Mouse (Mus musculus) erythroblast, adult 5-6 weeks (primary cell): ENCODE measurements around the gene Olfr190. TPM values are rescaled to one million over a fixed set of nuclear protein-coding genes. Genes with fewer than 3 reads are reported as not detected.
"Not testable (repeated sequence)": the region's sequence is repeated elsewhere in the genome, so short reads cannot be mapped to it uniquely, and the experiment has no call there.

Source experiments
- ATAC-seq: replicated peaks from 2 replicates; pipeline ENCODE4 v1.8.0; 2016; ENCODE audit warnings: moderate number of reproducible peaks, mild to moderate bottlenecking, moderate TSS enrichment, inconsistent platforms; ENCODE audit not compliant: poor library complexity, low FRiP score, severe bottlenecking
- total RNA-seq, 2 experiments: library from RNA; stranded (forward) in 1 of 2; stranded (reverse) in 1 of 2; fragments of 150-400 nt in 1 of 2; fragments of 200-764, 138-1000 nt in 1 of 2; gene quantifications; 2 replicates each; pipeline versions ENCODE4 v1.2.3 to v1.2.4; 2015 to 2017; ENCODE audit warnings: low replicate concordance in 2 of 2

The Olfr190 gene
- total RNA-seq (2015; ENCODE audit: low replicate concordance) (not detected in 2 replicates), total RNA-seq (2017; ENCODE audit: low replicate concordance) (under 0.01 TPM in 1 of 2 replicates, not detected in the other)

DNA sequence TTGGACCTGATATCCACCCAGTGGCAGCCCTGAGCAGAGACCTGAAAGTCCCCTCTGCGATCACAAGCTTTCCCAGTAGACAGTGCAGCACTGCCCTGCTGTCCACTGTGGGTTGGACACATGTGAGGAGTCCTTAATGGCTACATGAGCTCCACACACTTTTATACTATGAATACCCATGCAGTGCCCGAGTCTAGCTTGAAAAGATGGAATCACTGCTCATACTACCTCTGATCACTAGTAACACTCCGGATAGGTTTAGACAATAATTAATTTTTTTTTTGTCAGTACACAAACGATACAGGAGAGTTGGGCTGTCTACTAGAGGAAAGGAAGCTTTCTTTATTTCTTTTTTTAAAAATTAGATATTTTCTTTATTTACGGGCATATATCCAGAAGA lies at the start of gene Olfr190:
Gene Olfr190 (minus strand): TSS at position 101 of the 400 bp plus-strand sequence.
- no peak for ATAC-seq

GRCm38 (mm10) chr16:59120969-59121368 lies 43.2 kb upstream of the Olfr190 start, which contains the start of gene Olfr194:
Gene Olfr194, minus strand, starts transcription at chr16:59121069.
- no peak for ATAC-seq

DNA sequence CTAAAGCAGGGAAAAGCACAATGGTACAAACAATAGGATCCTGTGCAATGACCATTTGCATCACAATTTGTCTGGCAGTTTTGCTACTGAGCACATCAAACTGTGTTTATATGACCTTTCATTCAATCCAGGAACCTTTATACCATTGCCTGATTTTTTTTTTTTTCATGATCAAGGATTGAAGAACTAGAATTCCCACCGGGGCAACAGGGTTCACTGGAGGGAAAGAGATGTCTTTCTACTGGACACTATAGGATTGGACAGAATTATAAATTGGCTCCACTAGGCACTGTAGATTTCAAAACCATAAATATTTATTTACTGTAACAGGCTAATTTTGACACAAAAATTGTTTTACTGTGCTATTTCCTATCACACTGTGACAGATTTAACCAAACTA lies 34.0 kb upstream of the Olfr190 start, which contains the start of gene Olfr193:
Gene Olfr193 (minus strand): TSS at position 101 of the 400 bp plus-strand sequence.
- no peak for ATAC-seq

DNA sequence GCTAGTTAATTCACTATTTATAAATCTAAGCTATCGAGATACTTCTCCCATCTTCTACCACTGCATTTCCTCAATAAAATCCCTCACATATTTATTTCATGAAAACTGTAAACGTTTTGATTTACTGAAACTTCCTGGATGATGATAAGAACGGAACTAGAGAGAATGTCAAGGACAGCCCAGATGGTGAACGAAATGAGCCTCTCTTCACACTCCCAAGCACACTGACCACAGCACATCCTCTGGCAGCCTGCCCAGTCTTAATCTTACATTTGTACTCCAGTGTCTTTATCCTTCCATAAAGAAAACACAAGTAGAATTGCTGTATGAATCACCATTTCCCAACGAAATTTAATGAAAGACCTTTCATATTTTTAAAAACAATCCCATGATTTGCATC lies 30.7 kb upstream of the Olfr190 start:
- ATAC-seq: not testable (repeated sequence)

DNA sequence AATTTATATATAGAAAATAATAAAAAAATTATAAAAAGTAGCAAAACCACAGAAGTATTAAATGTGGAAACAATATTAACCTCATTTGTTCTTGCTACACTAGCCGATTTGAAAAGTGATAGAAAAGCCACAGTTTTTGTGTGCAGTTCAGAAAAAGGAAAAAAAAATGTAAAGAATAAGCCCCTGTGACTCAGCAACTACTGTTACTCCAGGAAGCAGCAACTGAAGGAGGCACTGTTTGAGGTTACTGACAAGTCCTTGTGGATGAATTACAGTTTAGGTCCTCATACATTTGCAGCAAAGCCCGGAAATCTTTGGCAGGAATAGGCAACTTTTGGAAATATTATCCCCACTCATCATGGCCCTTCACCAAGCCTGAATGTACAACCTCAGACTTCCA lies 27.5 kb upstream of the Olfr190 start:
- ATAC-seq: no peak

- ATAC-seq: not testable (repeated sequence)
Measured at GRCm38 (mm10) chr16:59089722-59090121, 11.9 kb upstream of the Olfr190 start, which contains the start of gene Olfr191. Gene Olfr191, minus strand, starts transcription at chr16:59089822.

- not testable (repeated sequence) for ATAC-seq
Measured at GRCm38 (mm10) chr16:59081113-59081512, 3.3 kb upstream of the Olfr190 start.

GRCm38 (mm10) chr16:59073520-59073919 lies 4.3 kb downstream of the Olfr190 start:
- ATAC-seq: no peak

GRCm38 (mm10) chr16:59071755-59072154 lies 6.0 kb downstream of the Olfr190 start:
- ATAC-seq: no peak

- ATAC-seq: not testable (repeated sequence)
Measured at GRCm38 (mm10) chr16:59062411-59062810, 15.4 kb downstream of the Olfr190 start.

DNA sequence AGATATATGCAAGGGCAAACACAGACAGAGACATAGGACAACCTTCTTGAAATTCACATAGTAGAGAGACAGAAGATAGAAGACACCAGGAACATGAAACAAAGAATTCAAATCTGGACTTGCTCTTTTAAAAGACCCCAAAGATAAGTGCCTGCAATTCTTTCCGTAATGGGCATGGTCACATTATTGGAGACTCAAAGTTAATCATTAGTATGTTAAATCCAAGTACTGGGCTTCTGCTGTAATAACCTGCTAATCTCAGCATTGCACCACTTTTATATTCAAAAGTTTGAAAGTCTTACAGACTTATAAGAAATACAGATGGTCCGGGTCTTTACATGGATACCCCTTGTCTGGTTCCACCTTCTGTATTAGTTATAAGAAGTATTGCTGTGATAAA lies 28.5 kb downstream of the Olfr190 start:
- not testable (repeated sequence) for ATAC-seq

DNA sequence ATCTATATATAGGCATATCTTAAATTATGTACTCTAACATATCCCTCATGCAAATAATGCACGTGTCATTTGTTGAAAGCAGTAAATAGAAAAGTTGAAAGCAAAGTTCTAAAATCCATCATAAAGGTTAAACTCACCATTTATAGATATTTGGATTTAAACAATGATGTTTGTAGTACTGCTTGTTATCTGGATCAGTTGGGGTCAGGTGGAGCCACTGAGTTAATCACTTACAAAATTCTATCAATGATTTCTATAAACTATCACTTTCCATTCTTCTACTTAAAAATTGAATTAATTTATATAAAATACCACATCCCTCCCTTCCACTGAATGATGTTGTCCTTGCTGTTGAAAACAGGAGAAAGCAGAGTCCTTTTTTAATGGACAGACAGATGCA lies 28.9 kb downstream of the Olfr190 start:
- no peak for ATAC-seq

DNA sequence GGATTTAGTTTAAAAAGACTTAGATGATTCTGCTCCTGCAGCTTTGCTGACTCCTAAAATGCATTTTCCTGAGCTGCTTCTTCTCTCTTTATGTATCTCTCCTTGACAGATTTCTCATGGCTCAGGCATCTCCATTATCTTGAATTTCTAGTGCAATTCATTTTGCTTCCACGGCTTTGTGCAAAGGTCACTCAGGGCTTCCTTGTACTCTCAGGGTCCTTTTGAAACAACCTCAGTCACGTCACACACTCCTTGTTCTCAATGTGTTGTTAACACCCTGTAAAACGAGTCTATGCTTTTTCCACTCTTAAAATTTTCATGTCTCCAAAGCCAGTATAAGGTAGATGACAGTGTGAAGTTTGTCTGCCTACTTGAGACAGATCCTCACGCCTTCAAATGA lies 30.2 kb downstream of the Olfr190 start:
- ATAC-seq: no peak

DNA sequence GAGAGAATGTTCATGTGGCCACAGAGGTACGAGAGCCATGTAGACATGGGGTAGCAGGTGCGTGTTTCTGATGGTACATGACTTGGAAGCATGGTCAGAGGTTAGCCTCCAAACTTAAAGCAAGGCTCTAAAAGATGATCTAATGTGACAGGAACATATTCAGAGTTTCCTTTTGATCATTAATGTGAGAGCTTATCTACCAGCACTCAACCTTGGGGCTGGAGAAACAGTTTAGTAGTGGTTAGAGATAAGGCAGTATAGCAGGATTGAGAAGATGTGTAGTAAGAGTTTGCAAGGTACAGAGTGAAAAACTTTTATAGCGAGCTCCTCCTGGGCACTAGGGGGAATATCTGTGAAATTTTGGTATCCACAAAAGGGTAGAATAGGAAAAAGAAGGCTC lies 32.0 kb downstream of the Olfr190 start:
- ATAC-seq: no peak

DNA sequence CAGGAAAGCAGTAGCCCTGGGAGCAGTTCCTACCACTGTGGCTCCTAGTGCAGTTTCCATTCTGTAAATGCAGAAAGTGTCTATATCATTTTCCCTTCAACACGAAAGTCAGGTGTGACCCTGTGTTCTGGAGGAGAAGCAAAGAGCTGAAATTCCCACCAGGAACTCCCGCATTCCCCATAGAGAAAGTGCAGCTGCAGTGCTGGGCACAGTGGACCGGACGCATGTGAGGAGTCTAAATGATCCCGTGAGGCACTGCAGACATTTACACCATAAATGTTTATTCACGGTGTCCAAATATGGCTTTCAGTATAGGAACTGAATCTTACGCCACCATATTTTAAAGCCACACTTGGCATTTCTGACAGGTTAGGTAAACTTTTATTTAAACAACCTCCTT lies 38.1 kb downstream of the Olfr190 start, which contains the start of gene Olfr187:
Gene Olfr187 (minus strand): TSS at position 58 of the 400 bp plus-strand sequence.
- no peak for ATAC-seq

DNA sequence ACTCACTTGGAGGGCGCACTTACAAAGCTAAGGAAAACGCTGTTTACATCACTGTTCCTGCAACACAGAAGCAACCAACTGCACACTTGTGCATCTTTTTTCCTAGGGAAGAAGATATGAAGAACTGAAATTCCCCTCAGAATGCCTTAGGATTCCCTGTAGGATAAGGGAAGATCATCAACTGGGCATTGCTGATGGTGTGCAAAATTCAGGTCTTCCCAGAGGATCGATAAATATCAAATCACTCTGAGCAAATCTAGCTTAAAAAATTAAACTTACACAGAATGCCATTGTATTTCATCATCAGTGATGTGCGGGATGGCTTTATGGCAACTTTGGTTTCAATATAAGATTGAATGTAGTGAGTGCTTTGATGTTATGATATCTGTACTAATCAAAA lies 47.6 kb downstream of the Olfr190 start, which contains the start of gene Olfr186:
Gene Olfr186 (minus strand): TSS at position 101 of the 400 bp plus-strand sequence.
- no peak for ATAC-seq

Other genes starting within 250 kb of the Olfr190 start
- not detected in 2 replicates for gene Olfr177, start 203.2 kb downstream of the Olfr190 start, total RNA-seq (2015; ENCODE audit: low replicate concordance)
- gene Olfr177, start 203.2 kb downstream of the Olfr190 start, total RNA-seq (2017; ENCODE audit: low replicate concordance): not detected in 2 replicates
- not detected in 2 replicates for gene Olfr178, start 185.9 kb downstream of the Olfr190 start, total RNA-seq (2015; ENCODE audit: low replicate concordance)
- gene Olfr178, start 185.9 kb downstream of the Olfr190 start, total RNA-seq (2017; ENCODE audit: low replicate concordance): not detected in 2 replicates
- gene Olfr181, start 149.2 kb downstream of the Olfr190 start, total RNA-seq (2015; ENCODE audit: low replicate concordance): not detected in 2 replicates
- not detected in 2 replicates for gene Olfr181, start 149.2 kb downstream of the Olfr190 start, total RNA-seq (2017; ENCODE audit: low replicate concordance)
- not detected in 2 replicates for gene Olfr180, start 148.6 kb downstream of the Olfr190 start, total RNA-seq (2015; ENCODE audit: low replicate concordance)
- gene Olfr180, start 148.6 kb downstream of the Olfr190 start, total RNA-seq (2017; ENCODE audit: low replicate concordance): not detected in 2 replicates
- not detected in 2 replicates for gene Olfr183, start 82.6 kb downstream of the Olfr190 start, total RNA-seq (2015; ENCODE audit: low replicate concordance)
- not detected in 2 replicates for gene Olfr183, start 82.6 kb downstream of the Olfr190 start, total RNA-seq (2017; ENCODE audit: low replicate concordance)
- gene Olfr186, start 47.7 kb downstream of the Olfr190 start, total RNA-seq (2015; ENCODE audit: low replicate concordance): not detected in 2 replicates
- not detected in 2 replicates for gene Olfr186, start 47.7 kb downstream of the Olfr190 start, total RNA-seq (2017; ENCODE audit: low replicate concordance)
- not detected in 2 replicates for gene Olfr187, start 38.2 kb downstream of the Olfr190 start, total RNA-seq (2015; ENCODE audit: low replicate concordance)
- gene Olfr187, start 38.2 kb downstream of the Olfr190 start, total RNA-seq (2017; ENCODE audit: low replicate concordance): not detected in 2 replicates
- not detected in 2 replicates for gene Olfr191, start 11.8 kb upstream of the Olfr190 start, total RNA-seq (2015; ENCODE audit: low replicate concordance)
- gene Olfr191, start 11.8 kb upstream of the Olfr190 start, total RNA-seq (2017; ENCODE audit: low replicate concordance): not detected in 2 replicates
- gene Olfr193, start 33.9 kb upstream of the Olfr190 start, total RNA-seq (2015; ENCODE audit: low replicate concordance): not detected in 2 replicates
- gene Olfr193, start 33.9 kb upstream of the Olfr190 start, total RNA-seq (2017; ENCODE audit: low replicate concordance): not detected in 2 replicates
- gene Olfr194, start 43.1 kb upstream of the Olfr190 start, total RNA-seq (2015; ENCODE audit: low replicate concordance): not detected in 2 replicates
- not detected in 2 replicates for gene Olfr194, start 43.1 kb upstream of the Olfr190 start, total RNA-seq (2017; ENCODE audit: low replicate concordance)
- gene Olfr195, start 69.0 kb upstream of the Olfr190 start, total RNA-seq (2015; ENCODE audit: low replicate concordance): not detected in 2 replicates
- gene Olfr195, start 69.0 kb upstream of the Olfr190 start, total RNA-seq (2017; ENCODE audit: low replicate concordance): not detected in 2 replicates
- gene Olfr196, start 92.4 kb upstream of the Olfr190 start, total RNA-seq (2015; ENCODE audit: low replicate concordance): not detected in 2 replicates
- 0.28 TPM in 1 of 2 replicates, not detected in the other for gene Olfr196, start 92.4 kb upstream of the Olfr190 start, total RNA-seq (2017; ENCODE audit: low replicate concordance)
- gene Olfr198, start 125.5 kb upstream of the Olfr190 start, total RNA-seq (2015; ENCODE audit: low replicate concordance): not detected in 2 replicates
- gene Olfr198, start 125.5 kb upstream of the Olfr190 start, total RNA-seq (2017; ENCODE audit: low replicate concordance): not detected in 2 replicates
- gene Olfr199, start 141.8 kb upstream of the Olfr190 start, total RNA-seq (2015; ENCODE audit: low replicate concordance): not detected in 2 replicates
- not detected in 2 replicates for gene Olfr199, start 141.8 kb upstream of the Olfr190 start, total RNA-seq (2017; ENCODE audit: low replicate concordance)
- not detected in 2 replicates for gene Olfr201, start 194.6 kb upstream of the Olfr190 start, total RNA-seq (2015; ENCODE audit: low replicate concordance)
- gene Olfr201, start 194.6 kb upstream of the Olfr190 start, total RNA-seq (2017; ENCODE audit: low replicate concordance): not detected in 2 replicates
- not detected in 2 replicates for gene Olfr202, start 208.8 kb upstream of the Olfr190 start, total RNA-seq (2015; ENCODE audit: low replicate concordance)
- gene Olfr202, start 208.8 kb upstream of the Olfr190 start, total RNA-seq (2017; ENCODE audit: low replicate concordance): not detected in 2 replicates
- not detected in 2 replicates for gene Olfr203, start 220.9 kb upstream of the Olfr190 start, total RNA-seq (2015; ENCODE audit: low replicate concordance)
- not detected in 2 replicates for gene Olfr203, start 220.9 kb upstream of the Olfr190 start, total RNA-seq (2017; ENCODE audit: low replicate concordance)
- gene Olfr204, start 240.2 kb upstream of the Olfr190 start, total RNA-seq (2015; ENCODE audit: low replicate concordance): not detected in 2 replicates
- gene Olfr204, start 240.2 kb upstream of the Olfr190 start, total RNA-seq (2017; ENCODE audit: low replicate concordance): not detected in 2 replicates